Mouse (Mus musculus): ENCODE results near the gene Dnmt3a.

The Dnmt3a gene

GRCm38 (mm10) chr12:3877376-3877775 is 71.6 kb downstream of the Dnmt3a start:
- DNase-seq (ENCODE audit: low read depth, low spot score) = peak; percentile 65

GRCm38 (mm10) chr12:3881474-3881873 is 75.7 kb downstream of the Dnmt3a start:
- no peak for DNase-seq (ENCODE audit: low read depth, low spot score)

GRCm38 (mm10) chr12:3884892-3885493 is 79.2 kb downstream of the Dnmt3a start:
- peak; percentile 73 for DNase-seq (ENCODE audit: low read depth, low spot score)

- DNase-seq (ENCODE audit: low read depth, low spot score) = peak; percentile 35
Measured at GRCm38 (mm10) chr12:3886601-3887000, 80.8 kb downstream of the Dnmt3a start.

- DNase-seq (ENCODE audit: low read depth, low spot score) = peak; percentile 62
Measured at GRCm38 (mm10) chr12:3887515-3888325, 81.9 kb downstream of the Dnmt3a start.

- DNase-seq (ENCODE audit: low read depth, low spot score) = peak; percentile 97
Measured at GRCm38 (mm10) chr12:3889875-3890635, 84.2 kb downstream of the Dnmt3a start.

- DNase-seq (ENCODE audit: low read depth, low spot score) = no peak
Measured at GRCm38 (mm10) chr12:3890753-3891751, 85.2 kb downstream of the Dnmt3a start.

GRCm38 (mm10) chr12:3891779-3892239 is 86.0 kb downstream of the Dnmt3a start:
- DNase-seq (ENCODE audit: low read depth, low spot score) = peak; percentile 78

- peak; percentile 50 for DNase-seq (ENCODE audit: low read depth, low spot score)
Measured at GRCm38 (mm10) chr12:3892240-3893059, 86.6 kb downstream of the Dnmt3a start.

GRCm38 (mm10) chr12:3893335-3893734 is 87.5 kb downstream of the Dnmt3a start:
- no peak for DNase-seq (ENCODE audit: low read depth, low spot score)

- DNase-seq (ENCODE audit: low read depth, low spot score) = no peak
Measured at GRCm38 (mm10) chr12:3894525-3894924, 88.7 kb downstream of the Dnmt3a start.

- DNase-seq (ENCODE audit: low read depth, low spot score) = peak; percentile 41
Measured at GRCm38 (mm10) chr12:3897057-3897545, 91.3 kb downstream of the Dnmt3a start.

GRCm38 (mm10) chr12:3898811-3899210 is 93.0 kb downstream of the Dnmt3a start:
- no peak for DNase-seq (ENCODE audit: low read depth, low spot score)

- DNase-seq (ENCODE audit: low read depth, low spot score) = no peak
Measured at GRCm38 (mm10) chr12:3905436-3905835, 99.6 kb downstream of the Dnmt3a start.

- peak; percentile 59 for DNase-seq (ENCODE audit: low read depth, low spot score)
Measured at GRCm38 (mm10) chr12:3906308-3906707, 100.5 kb downstream of the Dnmt3a start.

GRCm38 (mm10) chr12:3907008-3907407 is 101.2 kb downstream of the Dnmt3a start:
- no peak for DNase-seq (ENCODE audit: low read depth, low spot score)

GRCm38 (mm10) chr12:3907418-3907817 is 101.6 kb downstream of the Dnmt3a start:
- DNase-seq (ENCODE audit: low read depth, low spot score) = no peak

- DNase-seq (ENCODE audit: low read depth, low spot score) = no peak
Measured at GRCm38 (mm10) chr12:3910466-3911093, 104.8 kb downstream of the Dnmt3a start.

- DNase-seq (ENCODE audit: low read depth, low spot score) = no peak
Measured at GRCm38 (mm10) chr12:3911831-3912348, 106.1 kb downstream of the Dnmt3a start.

Data from ES-CJ7 (cell line).